Mouse (Mus musculus): ENCODE results near the gene Lrrc37a.
"Not testable (repeated sequence)": the region's sequence is repeated elsewhere in the genome, so short reads cannot be mapped to it uniquely, and the experiment has no call there.

DNA sequence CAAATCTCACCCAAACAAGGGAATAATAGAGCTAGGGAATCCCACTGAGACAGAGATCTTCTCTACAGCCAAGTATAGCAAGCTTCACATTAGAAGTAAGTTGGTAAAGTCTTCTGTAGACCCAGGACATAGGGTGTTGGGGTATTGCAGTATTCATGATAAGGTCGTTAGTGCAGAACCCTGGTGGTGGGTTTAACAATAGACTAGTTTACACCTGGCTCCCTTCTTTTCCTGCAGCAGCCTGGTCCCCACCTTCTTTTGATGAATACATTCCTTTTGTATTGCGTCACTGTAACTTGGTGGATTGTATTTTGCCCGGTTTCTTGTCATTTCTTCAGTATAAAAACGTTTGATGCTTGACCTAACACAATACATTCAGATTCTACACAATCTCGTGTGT lies 97.3 kb downstream of the Lrrc37a start:
- TF ChIP-seq CTCF (IDR thresholded peaks at IDR 0.05; ENCODE audit: low read depth, low read length); POLR2A (IDR thresholded peaks at IDR 0.05; ENCODE audit: borderline replicate concordance, low read depth, low read length): not testable (repeated sequence)
